Mouse (Mus musculus) liver, embryonic 16.5 days (tissue): Measurements from ENCODE around the gene Oaz1. TPM values are rescaled to one million over a fixed set of nuclear protein-coding genes. Genes with fewer than 3 reads are reported as not detected.

Experiments used
- ATAC-seq: fragments of 200-750 bp; cut with Nextera tagmentation; 2 replicates; pipeline ENCODE4 v1.8.0; 2017; ENCODE audit warnings: low read depth, mild to moderate bottlenecking, moderate number of reproducible peaks, moderate library complexity
- H3K27ac ChIP-seq: fragments of 300-500 bp; sonication (generic); 2 replicates; pipeline ENCODE4 v1.5.1; 2014; ENCODE audit warnings: mild to moderate bottlenecking, low read length
- H3K27me3 ChIP-seq: fragments of 300-500 bp; sonication (generic); 2 replicates; pipeline ENCODE4 v1.6.1; 2014; ENCODE audit warnings: low read depth, low read length, mixed read lengths; ENCODE audit not compliant: control insufficient read depth, insufficient read depth
- H3K36me3 ChIP-seq: fragments of 300-500 bp; sonication (generic); 2 replicates; pipeline ENCODE4 v1.6.1; 2014; ENCODE audit warnings: mild to moderate bottlenecking; ENCODE audit not compliant: control insufficient read depth, insufficient read depth
- H3K4me1 ChIP-seq: fragments of 300-500 bp; sonication (generic); 2 replicates; pipeline ENCODE4 v1.6.1; 2014; ENCODE audit warnings: low read depth, low read length, mixed read lengths; ENCODE audit not compliant: control insufficient read depth
- H3K4me2 ChIP-seq: fragments of 300-500 bp; sonication (generic); 2 replicates; pipeline ENCODE4 v1.6.1; 2014; ENCODE audit warnings: low read depth, low read length, mixed read lengths
- H3K4me3 ChIP-seq: fragments of 300-500 bp; sonication (generic); 2 replicates; pipeline ENCODE4 v1.5.1; 2014; ENCODE audit warnings: low read depth, mild to moderate bottlenecking, low read length
- H3K9ac ChIP-seq: fragments of 300-500 bp; sonication (generic); 2 replicates; pipeline ENCODE4 v1.6.1; 2014; ENCODE audit warnings: low read depth, low read length
- H3K9me3 ChIP-seq: fragments of 300-500 bp; sonication (generic); replicated peaks from 2 replicates; pipeline ENCODE4 v1.6.1; 2016; ENCODE audit warnings: low read length; ENCODE audit not compliant: control insufficient read depth
- WGBS: fragments of 180-500 bp; shearing (Covaris S2); extraction: QIAGEN DNeasy Blood & Tissue Kit; methylation state at CpG from one replicate; pipeline ENCODE4 v1.1.7; 2014; ENCODE audit not compliant: insufficient replicate concordance; 5-methylcytosine and 5-hydroxymethylcytosine counted together
- polyA plus RNA-seq: library from polyadenylated mRNA; unstranded; fragments of >200 nt; fragmentation: Nextera tagmentation; extraction: Ambion mirVana; gene quantifications from 2 replicates; pipeline ENCODE4 v1.2.1, GENCODE M21; 2015

Gene Oaz1
- polyA plus RNA-seq, 1 experiment from 2014 or later = 1,382 TPM

GRCm38 (mm10) chr10:80836949-80837379, 10.5 kb downstream of the Oaz1 start:
- Histone ChIP-seq H3K4me1 (peaks cover 4% of the 10 kb centered on the region; the same call in 1 of the 2 replicates), H3K27me3 (peaks cover 60% of the 10 kb centered on the region), H3K9me3 (no peaks in the 10 kb centered on the region), H3K27ac (no peak overlapping the region), H3K4me3 (no peak overlapping the region), H3K9ac (no peak overlapping the region), H3K36me3 (no peaks in the 10 kb centered on the region), H3K4me2 (no peak overlapping the region)
- 41% methylated on average over 7 of the region's 7 CpGs for WGBS
- ATAC-seq = no peak

GRCm38 (mm10) chr10:80837827-80838226, 11.4 kb downstream of the Oaz1 start:
- no peak overlapping the region for H3K4me2 ChIP-seq
- H3K9ac ChIP-seq = no peak overlapping the region
- H3K27me3 ChIP-seq = peaks cover 69% of the 10 kb centered on the region

GRCm38 (mm10) chr10:80838346-80838912, 12.0 kb downstream of the Oaz1 start:
- Histone ChIP-seq H3K36me3 (no peaks in the 10 kb centered on the region), H3K4me2 (no peak overlapping the region), H3K27me3 (peaks cover 73% of the 10 kb centered on the region), H3K4me1 (peaks cover 4% of the 10 kb centered on the region; the same call in 1 of the 2 replicates), H3K4me3 (no peak overlapping the region), H3K9me3 (no peaks in the 10 kb centered on the region), H3K9ac (no peak overlapping the region), H3K27ac (no peak overlapping the region)
- WGBS = 46% methylated on average over 2 of the region's 2 CpGs
- no peak for ATAC-seq

More at GRCm38 (mm10) chr10:80837827-80838226, 11.4 kb downstream of the Oaz1 start:
- 25% methylated on average over 2 of the region's 2 CpGs for WGBS
- Histone ChIP-seq H3K27ac (no peak overlapping the region), H3K4me1 (peaks cover 4% of the 10 kb centered on the region; the same call in 1 of the 2 replicates), H3K4me3 (no peak overlapping the region), H3K9me3 (no peaks in the 10 kb centered on the region), H3K36me3 (no peaks in the 10 kb centered on the region)
- ATAC-seq = no peak

- Histone ChIP-seq H3K4me2 (no peak overlapping the region), H3K4me1 (peaks cover 7% of the 10 kb centered on the region; the same call in 1 of the 2 replicates), H3K27ac (no peak overlapping the region), H3K36me3 (no peaks in the 10 kb centered on the region), H3K9me3 (no peaks in the 10 kb centered on the region), H3K4me3 (no peak overlapping the region), H3K9ac (no peak overlapping the region), H3K27me3 (peaks cover 73% of the 10 kb centered on the region)
- 48% methylated on average over 6 of the region's 6 CpGs for WGBS
- no peak for ATAC-seq
Measured at GRCm38 (mm10) chr10:80839848-80840247, 13.4 kb downstream of the Oaz1 start.

- Histone ChIP-seq H3K9ac (no peak overlapping the region), H3K27ac (no peak overlapping the region), H3K4me1 (peaks cover 7% of the 10 kb centered on the region; the same call in 1 of the 2 replicates), H3K4me3 (no peak overlapping the region), H3K9me3 (no peaks in the 10 kb centered on the region), H3K4me2 (no peak overlapping the region), H3K27me3 (peaks cover 67% of the 10 kb centered on the region), H3K36me3 (no peaks in the 10 kb centered on the region)
- ATAC-seq = no peak
- 62% methylated on average over 2 of the region's 2 CpGs for WGBS
Measured at GRCm38 (mm10) chr10:80841685-80842084, 15.2 kb downstream of the Oaz1 start.

GRCm38 (mm10) chr10:80842334-80842733, 15.9 kb downstream of the Oaz1 start:
- H3K9ac ChIP-seq = no peak overlapping the region
- ATAC-seq = no peak
- H3K36me3 ChIP-seq = no peaks in the 10 kb centered on the region
- H3K4me2 ChIP-seq = no peak overlapping the region
- H3K27ac ChIP-seq = no peak overlapping the region
- H3K4me3 ChIP-seq = no peak overlapping the region
- WGBS = 71% methylated on average over 15 of the region's 15 CpGs
- H3K27me3 ChIP-seq = peaks cover 60% of the 10 kb centered on the region
- no peaks in the 10 kb centered on the region for H3K9me3 ChIP-seq
- H3K4me1 ChIP-seq = peaks cover 3% of the 10 kb centered on the region; the same call in 1 of the 2 replicates

- H3K27me3 ChIP-seq = peaks cover 55% of the 10 kb centered on the region
- peak overlapping the region; percentile 21; the same call in 1 of the 2 replicates for H3K4me3 ChIP-seq
- H3K36me3 ChIP-seq = no peaks in the 10 kb centered on the region
- WGBS = 13% methylated on average over 32 of the region's 32 CpGs
- peak overlapping the region; percentile 35; the same call in 1 of the 2 replicates for H3K4me2 ChIP-seq
- peaks cover 6% of the 10 kb centered on the region for H3K4me1 ChIP-seq
- H3K27ac ChIP-seq = no peak overlapping the region
- no peak overlapping the region for H3K9ac ChIP-seq
- ATAC-seq = no peak
- no peaks in the 10 kb centered on the region for H3K9me3 ChIP-seq
Measured at GRCm38 (mm10) chr10:80843087-80843930, 16.9 kb downstream of the Oaz1 start.

GRCm38 (mm10) chr10:80843931-80844547, 17.6 kb downstream of the Oaz1 start, which contains the start of gene Lingo3:
TSS of gene Lingo3 (minus strand) at chr10:80844039.
- Histone ChIP-seq H3K27me3 (peaks cover 55% of the 10 kb centered on the region), H3K4me2 (peak within 1 kb of the TSS; percentile 35; the same call in 1 of the 2 replicates), H3K9me3 (no peaks in the 10 kb centered on the region), H3K27ac (no peak within 1 kb of the TSS), H3K9ac (no peak within 1 kb of the TSS), H3K4me3 (peak within 1 kb of the TSS; percentile 21; the same call in 1 of the 2 replicates), H3K36me3 (no peaks in the 10 kb centered on the region), H3K4me1 (peaks cover 11% of the 10 kb centered on the region)
- 5% methylated on average over 42 of the region's 51 CpGs for WGBS
- no peak for ATAC-seq
